Mouse (Mus musculus) A20 (cell line): ENCODE measurements at regions not wholly inside any gene's neighbourhood (a gene's known extent, or its start where the extent isn't known, plus 50 kb on each side); places are given as distances from the start of the nearest gene placed in this dataset.

ENCODE experiments used
- DNase-seq: peaks from one replicate; pipeline ENCODE4 v3.0.0-alpha.2; 2011; ENCODE audit warnings: low read depth, low spot score

DNA sequence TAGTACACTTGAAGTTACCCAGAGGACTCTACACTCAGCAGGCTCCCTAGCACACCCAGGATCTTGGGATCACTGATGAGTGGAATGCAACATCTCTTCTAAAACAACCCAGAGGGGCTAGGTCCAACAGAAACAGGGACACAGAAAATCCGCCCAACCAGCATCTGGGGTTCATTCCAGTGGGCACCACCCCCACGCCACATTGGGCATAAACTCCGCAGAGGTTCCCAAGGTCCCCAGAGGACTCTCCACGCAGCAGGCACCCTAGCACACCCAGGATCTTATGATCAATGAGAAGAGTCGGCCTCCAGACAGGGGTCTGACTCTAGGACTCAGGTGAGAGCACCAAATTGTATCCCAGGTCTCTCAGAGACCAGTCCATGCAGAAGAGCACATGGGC, 1236.9 kb upstream of the B3galt2 start:
- DNase-seq, result no peak

DNA sequence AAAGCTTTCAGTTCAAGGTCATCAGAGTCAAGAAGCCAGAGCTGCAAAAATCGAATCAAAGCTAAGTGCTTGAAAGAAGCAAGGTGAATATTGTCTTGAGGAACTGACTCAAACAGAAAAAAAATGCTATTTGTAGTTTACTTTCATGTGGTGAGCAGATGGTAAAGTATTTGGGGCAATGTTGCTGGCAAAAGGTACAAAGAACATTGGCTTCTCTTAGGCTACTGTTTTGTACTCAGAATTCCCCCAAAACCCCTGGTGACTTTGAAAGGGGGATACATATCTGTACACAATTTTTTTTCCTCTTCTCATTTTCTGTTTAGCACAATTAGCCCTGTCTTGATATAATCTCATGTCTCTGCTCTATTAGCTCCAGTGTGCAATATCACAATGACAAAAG, 1217.8 kb upstream of the B3galt2 start:
- DNase-seq, result peak; percentile 63

DNA sequence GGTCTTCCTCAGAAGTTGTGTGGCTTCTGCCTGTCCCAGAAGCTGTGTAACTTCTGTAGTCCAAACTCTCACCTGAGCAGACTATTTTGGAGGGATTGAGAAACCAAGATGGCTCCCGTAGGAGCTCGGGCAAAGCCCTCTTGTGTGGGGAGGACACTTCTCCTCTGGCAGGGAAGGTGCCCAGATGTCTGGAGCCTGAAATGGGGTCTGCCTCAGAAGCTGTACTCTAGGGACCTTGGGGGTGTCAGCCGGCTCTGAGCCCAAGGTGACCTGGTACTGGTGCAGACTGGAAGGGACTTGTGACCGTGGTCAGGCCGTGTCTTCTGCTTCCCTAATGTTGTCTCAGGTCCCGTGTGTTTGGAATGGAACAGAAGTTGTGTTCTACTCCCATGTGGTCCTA, 1207.2 kb upstream of the B3galt2 start:
- DNase-seq, result no peak

GRCm38 (mm10) chr1:142441592-142441991, 1198.9 kb upstream of the B3galt2 start:
- no peak for DNase-seq

- peak; percentile 29 for DNase-seq
Measured at GRCm38 (mm10) chr1:142468235-142468634, 1172.2 kb upstream of the B3galt2 start.

DNA sequence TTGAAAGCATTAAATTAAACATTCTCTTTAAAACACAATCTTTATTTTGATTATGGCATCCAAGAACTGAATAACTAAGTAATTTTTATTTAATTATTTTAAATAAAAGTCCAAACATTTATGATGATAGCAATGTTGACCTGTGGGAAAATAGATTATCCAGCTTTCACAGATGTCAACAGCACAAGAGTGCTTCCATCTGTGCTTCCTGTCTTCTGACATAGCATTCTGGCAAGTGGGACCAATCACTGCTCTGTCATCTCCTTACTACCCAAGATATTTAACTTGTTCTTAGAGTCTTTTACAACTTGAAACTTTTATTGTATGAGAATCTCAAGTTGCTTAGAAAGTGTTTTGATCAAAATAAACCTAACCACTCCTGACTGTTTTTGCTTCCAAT, 1170.3 kb upstream of the B3galt2 start:
- no peak for DNase-seq
